Mouse (Mus musculus): Measurements from ENCODE around the gene Smg1. TPM values are rescaled to one million over a fixed set of nuclear protein-coding genes. Genes with fewer than 3 reads are reported as not detected.

Smg1 gene
- total and polyA plus RNA-seq, 3 experiments = 16.1 to 35.0 (median 29.2) TPM

- H3K9me3 ChIP-seq (replicated peaks; ENCODE audit: low read length) = peaks cover 5% of the 10 kb centered on the region
- TF ChIP-seq POLR2A (IDR thresholded peaks at IDR 0.05; ENCODE audit: low read depth, low read length) (no peak), MAX (IDR thresholded peaks at IDR 0.05; ENCODE audit: low read length) (peak; percentile 56), MYC (IDR thresholded peaks at IDR 0.05; ENCODE audit: low read depth, low read length) (0 out of 2 replicates have a peak, but pooled peaks have one; percentile 51), CHD1 (IDR thresholded peaks at IDR 0.05; ENCODE audit: low read depth, low read length) (peak; percentile 83), SIN3A (IDR thresholded peaks at IDR 0.05; ENCODE audit: low read length) (peak; percentile 50; the same call in 1 of the 2 replicates)
- peak overlapping the region; percentile 87 for H3K9ac ChIP-seq (ENCODE audit: insufficient read depth, low read depth)
- DNase-seq (ENCODE audit: extremely low read depth) = no peak
- in situ Hi-C loops (cut with MboI; ENCODE audit: low pct_ligation_motif_present, low pct_unique_long_range_greater_than_20kb, low sequenced_read_pairs) = no loop called here
- peak overlapping the region; percentile 91 for H3K4me2 ChIP-seq (ENCODE audit: insufficient read depth, low read depth, poor library complexity, severe bottlenecking)
- dilution Hi-C loops (cut with MboI; ENCODE audit: extremely low pct_ligation_motif_present, extremely low pct_unique_long_range_greater_than_20kb, low sequenced_read_pairs) = no loop called here
- H3K36me3 ChIP-seq (replicated peaks in 1 of 2; ENCODE audit: control insufficient read depth in 1 of 2, insufficient read depth in 1 of 2, low read length in 1 of 2) = peaks cover 0 to 10% of the 10 kb centered on the region in 2 experiments
- H3K4me3 ChIP-seq (replicated peaks in 1 of 3; ENCODE audit: low read depth in 2 of 3, low read length in 2 of 3, poor library complexity in 1 of 3) = peak overlapping the region; percentile 75 to 91 (median 90)
- H3K4me1 ChIP-seq (ENCODE audit: control insufficient read depth in 1 of 2, insufficient read depth in 2 of 2) = peaks cover 4 to 35% of the 10 kb centered on the region in 2 experiments; a peak in 2 of 4 replicates
- peaks cover 57% of the 10 kb centered on the region for H3K79me2 ChIP-seq (replicated peaks; ENCODE audit: control insufficient read depth, extremely low read depth, insufficient read depth, poor library complexity, severe bottlenecking)
- H3K27ac ChIP-seq (ENCODE audit: insufficient read depth, low read depth) = no peak overlapping the region
- H3K27me3 ChIP-seq (replicated peaks) = no peaks in the 10 kb centered on the region
These were observed 1.2 kb downstream of the Smg1 start for GRCm38 (mm10) chr7:118242309-118242708.

- H3K9me3 ChIP-seq (replicated peaks; ENCODE audit: low read length) = peaks cover 5% of the 10 kb centered on the region
- peaks cover 72% of the 10 kb centered on the region for H3K79me2 ChIP-seq (replicated peaks; ENCODE audit: control insufficient read depth, extremely low read depth, insufficient read depth, poor library complexity, severe bottlenecking)
- H3K4me1 ChIP-seq (ENCODE audit: control insufficient read depth in 1 of 2, insufficient read depth in 2 of 2) = peaks cover 4 to 41% of the 10 kb centered on the region in 2 experiments; a peak in 2 of 4 replicates
- TF ChIP-seq RCOR1 (conservative IDR thresholded peaks at IDR 0.05; ENCODE audit: low read depth, low read length) = no peak
- 0 out of 2 replicates have a peak, but pooled peaks have one; percentile 22 for TF ChIP-seq SIN3A (IDR thresholded peaks at IDR 0.05; ENCODE audit: low read length)
- no peak for TF ChIP-seq MXI1 (IDR thresholded peaks at IDR 0.05; ENCODE audit: low read depth, low read length)
- in situ Hi-C loops (cut with MboI; ENCODE audit: low pct_ligation_motif_present, low pct_unique_long_range_greater_than_20kb, low sequenced_read_pairs) (no loop called here), dilution Hi-C loops (cut with MboI; ENCODE audit: extremely low pct_ligation_motif_present, extremely low pct_unique_long_range_greater_than_20kb, low sequenced_read_pairs) (no loop called here)
- H3K9ac ChIP-seq (ENCODE audit: insufficient read depth, low read depth) = no peak overlapping the region
- H3K36me3 ChIP-seq (replicated peaks in 1 of 2; ENCODE audit: control insufficient read depth in 1 of 2, insufficient read depth in 1 of 2, low read length in 1 of 2) = peaks cover 0 to 10% of the 10 kb centered on the region in 2 experiments
- peak; percentile 31 for DNase-seq (ENCODE audit: extremely low read depth)
- H3K4me2 ChIP-seq (ENCODE audit: insufficient read depth, low read depth, poor library complexity, severe bottlenecking) = no peak overlapping the region
- H3K4me3 ChIP-seq (replicated peaks in 1 of 3; ENCODE audit: low read depth in 2 of 3, low read length in 2 of 3, poor library complexity in 1 of 3) = no peak overlapping the region
- H3K27ac ChIP-seq (ENCODE audit: insufficient read depth, low read depth) = no peak overlapping the region
- no peaks in the 10 kb centered on the region for H3K27me3 ChIP-seq (replicated peaks)
These were observed 3.1 kb downstream of the Smg1 start for GRCm38 (mm10) chr7:118240402-118240801.

GRCm38 (mm10) chr7:118239996-118240395, 3.5 kb downstream of the Smg1 start:
- H3K9me3 ChIP-seq (replicated peaks; ENCODE audit: low read length) = peaks cover 4% of the 10 kb centered on the region
- H3K9ac ChIP-seq (ENCODE audit: insufficient read depth, low read depth) = no peak overlapping the region
- no peak overlapping the region for H3K4me3 ChIP-seq (replicated peaks in 1 of 3; ENCODE audit: low read depth in 2 of 3, low read length in 2 of 3, poor library complexity in 1 of 3)
- H3K27ac ChIP-seq (ENCODE audit: insufficient read depth, low read depth) = no peak overlapping the region
- no peak for TF ChIP-seq MEF2A (IDR thresholded peaks at IDR 0.05; ENCODE audit: borderline replicate concordance, low read depth, low read length)
- no peak for TF ChIP-seq BHLHE40 (IDR thresholded peaks at IDR 0.05; ENCODE audit: low read depth, low read length)
- no peak for TF ChIP-seq ELF1 (IDR thresholded peaks at IDR 0.05; ENCODE audit: low read depth, low read length)
- no peak for TF ChIP-seq RCOR1 (conservative IDR thresholded peaks at IDR 0.05; ENCODE audit: low read depth, low read length)
- no peak for TF ChIP-seq GABPA (IDR thresholded peaks at IDR 0.05; ENCODE audit: insufficient replicate concordance, low read depth, low read length)
- no peak for TF ChIP-seq KAT2A (IDR thresholded peaks at IDR 0.05; ENCODE audit: insufficient replicate concordance, low read length)
- no peak for TF ChIP-seq ZMIZ1 (IDR thresholded peaks at IDR 0.05; ENCODE audit: low read depth, low read length)
- no peak for TF ChIP-seq ZKSCAN1 (IDR thresholded peaks at IDR 0.05; ENCODE audit: borderline replicate concordance, low read depth, low read length)
- DNase-seq (ENCODE audit: extremely low read depth) = no peak
- in situ Hi-C loops (cut with MboI; ENCODE audit: low pct_ligation_motif_present, low pct_unique_long_range_greater_than_20kb, low sequenced_read_pairs) = no loop called here
- peaks cover 0 to 10% of the 10 kb centered on the region in 2 experiments for H3K36me3 ChIP-seq (replicated peaks in 1 of 2; ENCODE audit: control insufficient read depth in 1 of 2, insufficient read depth in 1 of 2, low read length in 1 of 2)
- dilution Hi-C loops (cut with MboI; ENCODE audit: extremely low pct_ligation_motif_present, extremely low pct_unique_long_range_greater_than_20kb, low sequenced_read_pairs) = no loop called here
- peaks cover 4 to 42% of the 10 kb centered on the region in 2 experiments; a peak in 2 of 4 replicates for H3K4me1 ChIP-seq (ENCODE audit: control insufficient read depth in 1 of 2, insufficient read depth in 2 of 2)
- H3K27me3 ChIP-seq (replicated peaks) = no peaks in the 10 kb centered on the region
- H3K4me2 ChIP-seq (ENCODE audit: insufficient read depth, low read depth, poor library complexity, severe bottlenecking) = no peak overlapping the region; the same call in 1 of the 2 replicates
- H3K79me2 ChIP-seq (replicated peaks; ENCODE audit: control insufficient read depth, extremely low read depth, insufficient read depth, poor library complexity, severe bottlenecking) = peaks cover 76% of the 10 kb centered on the region
